Mouse (Mus musculus): ENCODE measurements around the gene Aaas. TPM values are rescaled to one million over a fixed set of nuclear protein-coding genes. Genes with fewer than 3 reads are reported as not detected.

The Aaas gene
- polyA plus RNA-seq (2015; fragmentation: Nextera tagmentation; extraction: Ambion mirVana): 43.7 and 44.0 TPM in 2 replicates

GRCm38 (mm10) chr15:102350138-102350941, at the start of gene Aaas:
Gene Aaas, minus strand, starts transcription at chr15:102350771.

GRCm38 (mm10) chr15:102366733-102367344, 16.3 kb upstream of the Aaas start, which contains the start of gene Sp7:
Gene Sp7, minus strand, starts transcription at chr15:102367182.

GRCm38 (mm10) chr15:102331610-102332015, 19.0 kb downstream of the Aaas start, which contains the start of gene Myg1:
Gene Myg1, plus strand, starts transcription at chr15:102331709.

GRCm38 (mm10) chr15:102326022-102326576, 24.5 kb downstream of the Aaas start, which contains the start of gene Pfdn5:
Gene Pfdn5, plus strand, starts transcription at chr15:102326116.

GRCm38 (mm10) chr15:102295633-102296367, 54.8 kb downstream of the Aaas start, which contains the start of gene Espl1:
Gene Espl1, plus strand, starts transcription at chr15:102296266.

Other genes starting within 250 kb of the Aaas start
- 12.9 and 13.5 TPM in 2 replicates for gene Spryd3, start 214.5 kb downstream of the Aaas start, polyA plus RNA-seq (2015; fragmentation: Nextera tagmentation; extraction: Ambion mirVana)
- 38.6 and 49.8 TPM in 2 replicates for gene Igfbp6, start 206.4 kb downstream of the Aaas start, polyA plus RNA-seq (2015; fragmentation: Nextera tagmentation; extraction: Ambion mirVana)
- 3.5 and 3.6 TPM in 2 replicates for gene Soat2, start 200.2 kb downstream of the Aaas start, polyA plus RNA-seq (2015; fragmentation: Nextera tagmentation; extraction: Ambion mirVana)
- 22.1 and 24.1 TPM in 2 replicates for gene Zfp740, start 147.5 kb downstream of the Aaas start, polyA plus RNA-seq (2015; fragmentation: Nextera tagmentation; extraction: Ambion mirVana)
- 19.8 and 23.5 TPM in 2 replicates for gene Csad, start 146.0 kb downstream of the Aaas start, polyA plus RNA-seq (2015; fragmentation: Nextera tagmentation; extraction: Ambion mirVana)
- 26.2 and 29.5 TPM in 2 replicates for gene Itgb7, start 118.8 kb downstream of the Aaas start, polyA plus RNA-seq (2015; fragmentation: Nextera tagmentation; extraction: Ambion mirVana)
- 6.2 and 8.1 TPM in 2 replicates for gene Rarg, start 93.3 kb downstream of the Aaas start, polyA plus RNA-seq (2015; fragmentation: Nextera tagmentation; extraction: Ambion mirVana)
- gene Gm9918, start 80.2 kb downstream of the Aaas start, polyA plus RNA-seq (2015; fragmentation: Nextera tagmentation; extraction: Ambion mirVana): 0.05 TPM in 1 of 2 replicates, not detected in the other
- 33.1 and 39.4 TPM in 2 replicates for gene Mfsd5, start 71.3 kb downstream of the Aaas start, polyA plus RNA-seq (2015; fragmentation: Nextera tagmentation; extraction: Ambion mirVana)
- 21.9 and 25.0 TPM in 2 replicates for gene Espl1, start 54.5 kb downstream of the Aaas start, polyA plus RNA-seq (2015; fragmentation: Nextera tagmentation; extraction: Ambion mirVana)
- gene Pfdn5, start 24.7 kb downstream of the Aaas start, polyA plus RNA-seq (2015; fragmentation: Nextera tagmentation; extraction: Ambion mirVana): 257 and 291 TPM in 2 replicates
- gene Myg1, start 19.1 kb downstream of the Aaas start, polyA plus RNA-seq (2015; fragmentation: Nextera tagmentation; extraction: Ambion mirVana): 53.5 and 57.2 TPM in 2 replicates
- gene Sp7, start 16.4 kb upstream of the Aaas start, polyA plus RNA-seq (2015; fragmentation: Nextera tagmentation; extraction: Ambion mirVana): not detected in 2 replicates
- 7.2 and 8.2 TPM in 2 replicates for gene Sp1, start 55.4 kb upstream of the Aaas start, polyA plus RNA-seq (2015; fragmentation: Nextera tagmentation; extraction: Ambion mirVana)
- gene Amhr2, start 94.6 kb upstream of the Aaas start, polyA plus RNA-seq (2015; fragmentation: Nextera tagmentation; extraction: Ambion mirVana): 0.52 and 1.0 TPM in 2 replicates
- gene Prr13, start 108.3 kb upstream of the Aaas start, polyA plus RNA-seq (2015; fragmentation: Nextera tagmentation; extraction: Ambion mirVana): 179 and 189 TPM in 2 replicates
- 129 and 138 TPM in 2 replicates for gene Pcbp2, start 119.8 kb upstream of the Aaas start, polyA plus RNA-seq (2015; fragmentation: Nextera tagmentation; extraction: Ambion mirVana)
- gene Gm10337, start 153.0 kb upstream of the Aaas start, polyA plus RNA-seq (2015; fragmentation: Nextera tagmentation; extraction: Ambion mirVana): not detected in 2 replicates
- 2.1 and 2.6 TPM in 2 replicates for gene Map3k12, start 166.3 kb upstream of the Aaas start, polyA plus RNA-seq (2015; fragmentation: Nextera tagmentation; extraction: Ambion mirVana)
- gene Tarbp2, start 167.4 kb upstream of the Aaas start, polyA plus RNA-seq (2015; fragmentation: Nextera tagmentation; extraction: Ambion mirVana): 34.0 and 36.9 TPM in 2 replicates
- gene Npff, start 174.2 kb upstream of the Aaas start, polyA plus RNA-seq (2015; fragmentation: Nextera tagmentation; extraction: Ambion mirVana): 1.6 and 2.4 TPM in 2 replicates